Mouse (Mus musculus) layer of hippocampus, adult 18-20 months (tissue): ENCODE data around the gene Disp3. TPM values are rescaled to one million over a fixed set of nuclear protein-coding genes. Genes with fewer than 3 reads are reported as not detected.

Experiments
- DNase-seq, 2 experiments: peaks; one replicate each; pipeline ENCODE4 v3.0.0; 2022; ENCODE audit warnings: low spot score in 2 of 2
- total RNA-seq, 2 experiments: library from RNA; stranded (reverse); gene quantifications; 2 replicates each; pipeline ENCODE4 v1.2.3; 2021

Disp3 gene
- total RNA-seq, 2 experiments from 2014 or later: 34.2 to 37.7 TPM

- no peak for DNase-seq
Observed at GRCm38 (mm10) chr4:148229646-148230045, 58.1 kb downstream of the Disp3 start.

- DNase-seq: no peak
Observed at GRCm38 (mm10) chr4:148222983-148223382, 64.8 kb downstream of the Disp3 start.

GRCm38 (mm10) chr4:148220656-148221055 is 67.1 kb downstream of the Disp3 start:
- DNase-seq: no peak

- peak in 1 of 2 experiments; percentile 25 for DNase-seq
Observed at GRCm38 (mm10) chr4:148218238-148218637, 69.5 kb downstream of the Disp3 start.

- peak in 1 of 2 experiments; percentile 21 for DNase-seq
Observed at GRCm38 (mm10) chr4:148215264-148215900, 72.4 kb downstream of the Disp3 start.

- DNase-seq: peak; percentile 71 to 85
Observed at GRCm38 (mm10) chr4:148214460-148215136, 73.2 kb downstream of the Disp3 start.

GRCm38 (mm10) chr4:148204873-148205232 is 82.9 kb downstream of the Disp3 start:
- DNase-seq: no peak

- DNase-seq: no peak
Observed at GRCm38 (mm10) chr4:148204061-148204872, 83.5 kb downstream of the Disp3 start.

GRCm38 (mm10) chr4:148203557-148203956 is 84.2 kb downstream of the Disp3 start:
- DNase-seq: no peak

- no peak for DNase-seq
Observed at GRCm38 (mm10) chr4:148198721-148199120, 89.0 kb downstream of the Disp3 start.

- DNase-seq: no peak
Observed at GRCm38 (mm10) chr4:148194400-148194799, 93.4 kb downstream of the Disp3 start.

- DNase-seq: no peak
Observed at GRCm38 (mm10) chr4:148192707-148193245, 95.0 kb downstream of the Disp3 start.

Other genes with a start within 250 kb of the Disp3 start
- 10 to 100 TPM; 79.0 to 82.0 TPM for gene Clcn6, start 249.1 kb downstream of the Disp3 start, total RNA-seq
- gene Mthfr, start 248.9 kb downstream of the Disp3 start, total RNA-seq: 10 to 100 TPM; 28.0 to 30.8 TPM
- 1 to 10 TPM; 6.3 to 7.6 TPM for gene Agtrap, start 199.9 kb downstream of the Disp3 start, total RNA-seq
- 10 to 100 TPM; 11.2 to 13.1 TPM for gene Mad2l2, start 157.6 kb downstream of the Disp3 start, total RNA-seq
- gene Draxin, start 157.3 kb downstream of the Disp3 start, total RNA-seq: under 1 TPM; 0.15 to 0.27 TPM
- 10 to 100 TPM; 30.3 to 33.3 TPM for gene Fbxo6, start 135.8 kb downstream of the Disp3 start, total RNA-seq
- 100 to 1,000 TPM; 133 to 136 TPM for gene Fbxo44, start 127.5 kb downstream of the Disp3 start, total RNA-seq
- 100 to 1,000 TPM; 118 TPM for gene Fbxo2, start 127.3 kb downstream of the Disp3 start, total RNA-seq
- gene Ubiad1, start 156.8 kb upstream of the Disp3 start, total RNA-seq: 1 to 10 TPM; 7.5 to 8.5 TPM
- gene Mtor, start 160.6 kb upstream of the Disp3 start, total RNA-seq: 10 to 100 TPM; 88.9 to 90.7 TPM
- under 1 TPM; 0.27 to 0.36 TPM for gene Angptl7, start 212.5 kb upstream of the Disp3 start, total RNA-seq